Mouse (Mus musculus) midbrain, embryonic 14.5 days (tissue): ENCODE measurements at regions not wholly inside any gene's neighbourhood (a gene's known extent, or its start where the extent isn't known, plus 50 kb on each side); places are given as distances from the start of the nearest gene placed in this dataset.

Experiments used
- ATAC-seq: fragments of 200-750 bp; cut with Nextera tagmentation; 2 replicates; pipeline ENCODE4 v1.8.0; 2017; ENCODE audit warnings: moderate number of reproducible peaks, moderate library complexity; ENCODE audit not compliant: low FRiP score, low TSS enrichment
- DNase-seq: peaks from one replicate; pipeline ENCODE4 v3.0.0-alpha.2; 2015
- H3K27ac ChIP-seq: fragments of 300-500 bp; sonication (generic); replicated peaks from 2 replicates; pipeline ENCODE4 v1.5.1; 2014; ENCODE audit warnings: mild to moderate bottlenecking, low read depth, low read length, moderate library complexity
- H3K27me3 ChIP-seq: fragments of 300-500 bp; sonication (generic); 2 replicates; pipeline ENCODE4 v1.6.1; 2014; ENCODE audit warnings: low read length, control low read depth, mixed read lengths; ENCODE audit not compliant: control insufficient read depth, insufficient read depth
- H3K36me3 ChIP-seq: fragments of 300-500 bp; sonication (generic); 2 replicates; pipeline ENCODE4 v1.6.1; 2014; ENCODE audit warnings: low read length, control low read depth; ENCODE audit not compliant: control insufficient read depth, insufficient read depth
- H3K4me1 ChIP-seq: fragments of 300-500 bp; sonication (generic); 2 replicates; pipeline ENCODE4 v1.6.1; 2014; ENCODE audit warnings: mild to moderate bottlenecking, antibody characterized with exemption, low read length, control low read depth; ENCODE audit not compliant: control insufficient read depth, insufficient read depth
- H3K4me2 ChIP-seq: fragments of 300-500 bp; sonication (generic); 2 replicates; pipeline ENCODE4 v1.6.1; 2014; ENCODE audit warnings: mild to moderate bottlenecking, low read length, moderate library complexity
- H3K4me3 ChIP-seq: fragments of 300-500 bp; sonication (generic); replicated peaks from 2 replicates; pipeline ENCODE4 v1.5.1; 2014; ENCODE audit warnings: low read depth, low read length
- H3K9ac ChIP-seq: fragments of 300-500 bp; sonication (generic); replicated peaks from 2 replicates; pipeline ENCODE4 v1.6.1; 2014; ENCODE audit warnings: mild to moderate bottlenecking, low read length, moderate library complexity
- H3K9me3 ChIP-seq: fragments of 300-500 bp; sonication (generic); 2 replicates; pipeline ENCODE4 v1.6.1; 2016; ENCODE audit warnings: low read length, control low read depth, mixed read lengths; ENCODE audit not compliant: control insufficient read depth
- WGBS: fragments of 180-500 bp; shearing (Covaris S2); extraction: QIAGEN DNeasy Blood & Tissue Kit; methylation state at CpG from one replicate; pipeline ENCODE4 v1.1.7; 2014; 5-methylcytosine and 5-hydroxymethylcytosine counted together

DNA sequence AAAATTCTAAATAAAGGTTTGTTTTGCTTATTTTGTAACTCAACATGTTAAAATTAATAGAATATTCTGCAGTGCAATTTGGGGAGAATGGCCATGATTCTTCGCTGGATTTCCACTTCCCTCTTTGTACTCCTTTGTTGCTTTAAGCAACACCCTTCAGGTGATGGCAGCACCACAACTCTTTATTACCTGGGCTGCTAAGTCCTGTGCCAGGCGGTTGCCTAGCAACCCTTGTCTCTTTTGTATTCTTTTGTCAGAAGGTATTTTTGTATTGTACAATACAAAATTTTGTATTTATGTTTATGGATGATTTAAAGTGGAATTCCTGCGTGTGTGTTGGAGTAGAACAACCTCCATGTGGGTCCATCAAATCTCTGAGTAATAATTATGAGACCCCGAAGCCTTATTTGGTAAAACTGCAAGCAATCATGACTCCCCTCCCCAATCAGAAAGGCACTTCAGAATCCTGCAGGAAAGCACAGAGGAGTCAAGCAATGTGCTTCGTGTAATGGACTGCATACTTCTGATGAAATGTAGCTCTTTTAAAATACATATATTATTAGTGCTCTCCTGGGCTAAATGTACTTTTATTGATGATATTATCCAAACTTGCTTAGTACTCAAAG is 144.5 kb upstream of the Fam98a start:
- no peak overlapping the region for H3K9ac ChIP-seq
- no peak overlapping the region for H3K4me3 ChIP-seq
- H3K9me3 ChIP-seq, result no peaks in the 10 kb centered on the region
- ATAC-seq, result no peak
- no peaks in the 10 kb centered on the region for H3K27me3 ChIP-seq
- no peak overlapping the region for H3K4me2 ChIP-seq
- H3K27ac ChIP-seq, result no peak overlapping the region
- no peaks in the 10 kb centered on the region for H3K4me1 ChIP-seq
- WGBS, result 69% methylated on average over 5 of the region's 5 CpGs
- H3K36me3 ChIP-seq, result no peaks in the 10 kb centered on the region
- DNase-seq, result peak; percentile 71

DNA sequence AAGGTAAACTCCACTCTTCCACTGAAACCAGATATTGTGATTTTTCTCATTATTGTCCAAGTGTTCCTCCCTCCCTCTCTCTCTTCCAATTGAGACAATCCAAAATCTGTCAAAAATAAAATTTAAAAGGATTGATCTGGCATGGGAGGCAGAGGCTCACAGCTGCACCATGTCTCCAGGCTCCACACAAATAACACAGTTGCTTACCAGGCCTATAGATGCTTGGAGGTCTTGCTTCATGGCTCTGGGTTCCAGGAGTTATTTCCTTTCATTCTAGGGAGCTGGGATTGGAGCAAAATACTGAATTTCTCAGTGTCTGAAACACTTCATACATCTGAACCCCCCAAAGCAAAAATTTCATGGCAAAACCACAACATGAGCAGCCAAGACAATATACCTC is 134.2 kb upstream of the Fam98a start:
- Histone ChIP-seq H3K27me3 (no peaks in the 10 kb centered on the region), H3K9ac (no peak overlapping the region), H3K27ac (no peak overlapping the region), H3K4me2 (no peak overlapping the region), H3K9me3 (no peaks in the 10 kb centered on the region), H3K4me1 (no peaks in the 10 kb centered on the region), H3K36me3 (no peaks in the 10 kb centered on the region), H3K4me3 (no peak overlapping the region)
- ATAC-seq (no peak), DNase-seq (no peak)

DNA sequence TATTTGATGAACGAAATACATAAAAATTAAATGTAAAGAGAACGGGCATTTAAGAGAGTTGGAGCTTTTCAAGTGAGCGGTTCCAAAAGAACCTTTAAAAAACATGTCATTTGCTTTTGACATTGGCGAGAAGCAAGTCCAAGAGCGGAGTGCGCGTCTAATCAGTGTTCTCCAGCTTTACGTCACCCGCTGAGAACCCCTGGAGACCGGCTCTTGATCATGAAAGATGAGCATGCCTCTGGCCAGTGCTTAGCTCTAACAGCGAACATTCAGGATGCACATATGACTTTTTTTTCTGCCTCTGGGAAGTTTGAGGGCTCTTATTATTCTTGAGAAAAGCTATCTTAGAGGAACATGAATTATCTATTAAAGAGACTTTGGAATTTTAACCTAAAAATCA is 95.2 kb upstream of the Fam98a start:
- H3K4me1 ChIP-seq, result no peaks in the 10 kb centered on the region
- no peaks in the 10 kb centered on the region for H3K27me3 ChIP-seq
- no peaks in the 10 kb centered on the region for H3K36me3 ChIP-seq
- H3K9ac ChIP-seq, result no peak overlapping the region
- no peak overlapping the region for H3K4me2 ChIP-seq
- ATAC-seq (no peak), DNase-seq (peak; percentile 71)
- H3K9me3 ChIP-seq, result no peaks in the 10 kb centered on the region
- no peak overlapping the region for H3K27ac ChIP-seq
- H3K4me3 ChIP-seq, result no peak overlapping the region
- WGBS, result 48% methylated on average over 11 of the region's 11 CpGs

DNA sequence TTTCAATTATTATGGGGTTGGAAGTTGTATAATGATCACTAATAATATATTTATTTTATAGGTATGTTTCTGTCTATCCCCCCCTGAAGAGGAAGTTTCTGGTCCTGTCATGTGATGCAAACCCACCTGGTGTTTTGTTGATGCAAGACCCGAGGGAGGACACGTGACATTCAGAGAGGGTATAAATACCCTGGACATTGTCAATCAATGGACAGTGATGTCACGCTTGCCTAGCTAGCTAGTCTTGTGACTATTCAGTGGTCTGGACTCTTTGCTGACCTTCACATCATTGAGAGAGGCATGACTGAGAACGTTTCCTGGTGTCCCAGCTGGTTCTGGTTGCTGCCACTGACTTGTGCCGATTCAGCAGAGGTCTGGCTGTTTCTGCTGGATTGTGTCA is 93.0 kb upstream of the Fam98a start:
- Histone ChIP-seq H3K4me2 (no peak overlapping the region), H3K27ac (no peak overlapping the region), H3K4me3 (no peak overlapping the region), H3K9ac (no peak overlapping the region), H3K27me3 (no peaks in the 10 kb centered on the region), H3K36me3 (no peaks in the 10 kb centered on the region), H3K4me1 (peaks cover 10% of the 10 kb centered on the region; the same call in 1 of the 2 replicates), H3K9me3 (no peaks in the 10 kb centered on the region)
- DNase-seq (no peak), ATAC-seq (no peak)
- WGBS, result 82% methylated on average over 5 of the region's 5 CpGs

DNA sequence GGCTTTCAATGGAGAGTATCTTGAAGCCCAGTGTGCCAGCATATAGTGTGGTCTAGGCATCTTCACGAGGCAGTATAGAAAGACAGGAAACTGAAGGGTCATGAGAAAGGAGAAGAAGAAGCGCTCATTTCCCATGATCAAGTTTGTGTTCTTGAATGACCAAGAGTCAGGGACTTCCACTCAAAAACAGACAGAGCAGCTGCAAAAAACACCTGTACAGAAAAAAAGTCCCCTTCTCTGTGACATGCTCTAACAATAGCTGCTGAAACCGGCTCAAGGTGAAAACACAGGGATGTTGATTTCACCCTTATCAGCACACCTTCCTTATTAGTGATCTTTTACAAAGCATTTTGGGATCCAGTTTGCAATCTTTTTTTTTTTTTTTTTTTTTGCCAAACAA is 90.6 kb upstream of the Fam98a start:
- Histone ChIP-seq H3K4me1 (peaks cover 10% of the 10 kb centered on the region; the same call in 1 of the 2 replicates), H3K36me3 (no peaks in the 10 kb centered on the region), H3K9me3 (no peaks in the 10 kb centered on the region), H3K27me3 (no peaks in the 10 kb centered on the region), H3K27ac (no peak overlapping the region), H3K9ac (no peak overlapping the region), H3K4me2 (no peak overlapping the region), H3K4me3 (no peak overlapping the region)
- DNase-seq (no peak), ATAC-seq (no peak)
- WGBS, result 88% methylated on average over 3 of the region's 3 CpGs

DNA sequence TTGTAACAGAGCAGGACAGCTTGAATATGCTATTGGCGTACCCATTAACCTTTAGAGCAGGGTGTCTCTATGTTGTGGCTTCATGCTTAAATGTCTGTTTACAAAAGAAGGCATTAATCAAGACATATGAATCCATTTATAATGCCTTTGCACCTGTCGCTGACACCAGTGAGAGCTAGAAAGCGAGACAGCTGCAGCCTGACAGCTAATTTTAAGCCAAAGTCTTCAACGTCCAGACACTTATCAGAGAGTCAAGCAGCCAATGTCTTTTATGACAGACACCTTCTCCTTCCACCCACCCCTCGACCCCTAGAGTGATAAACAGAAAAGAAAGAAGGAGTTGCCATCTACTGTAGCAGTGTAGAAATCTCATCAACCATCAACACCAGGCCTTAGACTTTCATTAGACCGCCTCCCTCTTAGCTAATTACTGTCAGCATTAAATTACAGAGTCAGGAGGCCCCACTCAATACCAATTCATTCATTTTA is 89.3 kb upstream of the Fam98a start:
- WGBS, result 33% methylated on average over 6 of the region's 6 CpGs
- no peaks in the 10 kb centered on the region for H3K27me3 ChIP-seq
- H3K27ac ChIP-seq, result 0 out of 2 replicates have a peak overlapping the region, but pooled peaks have one; percentile 15
- no peak overlapping the region for H3K9ac ChIP-seq
- H3K4me1 ChIP-seq, result peaks cover 10% of the 10 kb centered on the region; the same call in 1 of the 2 replicates
- ATAC-seq, result no peak
- no peak overlapping the region for H3K4me2 ChIP-seq
- DNase-seq, result peak; percentile 39
- no peaks in the 10 kb centered on the region for H3K36me3 ChIP-seq
- H3K4me3 ChIP-seq, result no peak overlapping the region
- no peaks in the 10 kb centered on the region for H3K9me3 ChIP-seq

DNA sequence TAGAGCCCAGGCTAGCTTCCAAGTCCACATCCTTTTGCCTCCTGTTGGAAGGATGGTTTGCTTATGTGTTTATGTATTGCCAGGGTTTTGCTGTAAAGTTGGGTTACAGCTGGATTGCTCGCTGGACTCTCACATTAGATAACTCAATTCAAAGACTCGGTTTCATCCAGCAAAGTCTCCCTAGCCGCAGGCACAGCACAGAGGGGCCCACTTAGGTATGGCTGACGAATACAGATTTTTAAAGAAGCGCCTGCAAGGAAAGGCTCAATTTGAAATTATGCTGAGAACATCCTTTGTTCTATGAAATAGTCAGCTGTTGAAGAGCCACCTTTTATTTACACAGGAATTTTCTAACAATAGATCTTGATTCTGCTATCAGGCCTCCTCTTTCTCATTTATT is 88.8 kb upstream of the Fam98a start:
- Histone ChIP-seq H3K9me3 (no peaks in the 10 kb centered on the region), H3K36me3 (no peaks in the 10 kb centered on the region), H3K4me3 (no peak overlapping the region), H3K4me2 (no peak overlapping the region), H3K4me1 (peaks cover 10% of the 10 kb centered on the region; the same call in 1 of the 2 replicates), H3K9ac (no peak overlapping the region), H3K27me3 (no peaks in the 10 kb centered on the region), H3K27ac (0 out of 2 replicates have a peak overlapping the region, but pooled peaks have one; percentile 15)
- DNase-seq (peak; percentile 42), ATAC-seq (no peak)
- whole genome bisulfite sequencing, result 32% methylated on average over 5 of the region's 5 CpGs

DNA sequence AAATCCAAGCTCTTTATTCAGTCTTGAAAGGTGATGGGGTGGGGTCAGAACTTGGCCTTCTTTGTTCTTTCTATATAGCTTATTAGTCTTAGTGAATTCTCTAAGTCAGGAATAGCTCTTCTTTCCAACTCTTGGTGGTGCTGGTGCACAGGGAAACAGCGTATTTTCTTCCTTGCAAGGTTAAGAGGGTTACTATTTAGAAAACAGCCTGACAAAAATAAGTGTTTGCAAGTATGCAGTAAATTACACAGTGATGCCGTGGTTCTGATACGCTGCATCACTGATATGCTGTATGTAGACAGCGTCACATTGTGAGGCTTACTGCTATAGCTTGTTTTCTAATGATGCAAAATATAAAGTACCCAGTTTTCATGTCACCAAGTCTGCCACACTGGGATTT is 78.1 kb upstream of the Fam98a start:
- H3K27me3 ChIP-seq, result no peaks in the 10 kb centered on the region
- DNase-seq (peak; percentile 74), ATAC-seq (no peak)
- H3K27ac ChIP-seq, result no peak overlapping the region
- no peaks in the 10 kb centered on the region for H3K36me3 ChIP-seq
- no peak overlapping the region for H3K9ac ChIP-seq
- no peak overlapping the region for H3K4me3 ChIP-seq
- no peak overlapping the region for H3K4me2 ChIP-seq
- H3K9me3 ChIP-seq, result no peaks in the 10 kb centered on the region
- no peaks in the 10 kb centered on the region for H3K4me1 ChIP-seq
- 86% methylated on average over 4 of the region's 4 CpGs for WGBS

DNA sequence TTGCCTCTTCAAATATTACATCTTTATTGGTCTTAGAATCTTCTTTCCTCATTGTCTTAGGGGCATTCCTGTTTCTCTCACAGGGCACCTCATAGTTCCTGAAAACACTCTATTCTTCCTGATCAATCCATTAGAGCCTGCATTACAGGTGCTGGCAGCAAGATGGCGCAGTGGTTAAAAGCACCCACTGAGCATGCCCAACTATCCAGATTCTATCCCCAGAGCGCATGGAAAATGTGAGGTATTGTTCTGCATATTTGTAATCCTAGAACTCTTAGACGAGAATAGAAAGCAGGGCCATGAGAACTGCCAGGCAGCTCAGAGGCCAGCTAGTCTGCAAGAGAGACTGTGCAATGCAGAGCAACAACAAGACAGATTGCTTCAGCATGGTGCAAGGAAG is 67.7 kb upstream of the Fam98a start:
- no peaks in the 10 kb centered on the region for H3K9me3 ChIP-seq
- no peak overlapping the region for H3K4me2 ChIP-seq
- H3K4me1 ChIP-seq, result no peaks in the 10 kb centered on the region
- H3K9ac ChIP-seq, result no peak overlapping the region
- ATAC-seq, result no peak
- H3K4me3 ChIP-seq, result no peak overlapping the region
- no peaks in the 10 kb centered on the region for H3K27me3 ChIP-seq
- no peak overlapping the region for H3K27ac ChIP-seq
- H3K36me3 ChIP-seq, result no peaks in the 10 kb centered on the region
- no peak for DNase-seq
- WGBS, result 58% methylated on average over 3 of the region's 3 CpGs
